Mouse (Mus musculus) adrenal gland, postnatal 36 days (tissue): Measurements from ENCODE around the gene Scg2. TPM values are rescaled to one million over a fixed set of nuclear protein-coding genes. Genes with fewer than 3 reads are reported as not detected.
A peak's percentile ranks its signal among the peaks of the same experiment; 100 is the strongest.

Source experiments
- DNase-seq, 2 experiments: peaks; one replicate each; pipeline ENCODE4 v3.0.0; 2021; ENCODE audit warnings: mixed read lengths in 1 of 2
- long read RNA-seq, 2 experiments: library from polyadenylated mRNA; stranded (forward); transcript quantifications; one replicate each; pipeline ENCODE4 v2.0.0; 2021; ENCODE audit warnings: borderline sequencing depth in 2 of 2
- total RNA-seq, 2 experiments: library from RNA; stranded (reverse); gene quantifications; 2 replicates each; pipeline ENCODE4 v1.2.3; 2021

Scg2 gene
- 100 to 1,000 TPM; 548 to 688 TPM for total RNA-seq
- long read RNA-seq, experiment 1, transcript Scg2-201 (2 exons, 2,515 nt), result major isoform, 352 of 847 reads
- long read RNA-seq, experiment 1, transcript Scg2-202 (3 exons, 2,317 nt), result minor isoform, 345 of 847 reads
- long read RNA-seq, experiment 1, partial matches to known transcripts, result 13 of 847 reads
- long read RNA-seq, experiment 1, other reads (novel, unspliced or antisense), result 137 of 847 reads
- long read RNA-seq, experiment 2, transcript Scg2-202 (3 exons, 2,317 nt), result major isoform, 315 of 645 reads
- long read RNA-seq, experiment 2, transcript Scg2-201 (2 exons, 2,515 nt), result minor isoform, 287 of 645 reads
- long read RNA-seq, experiment 2, partial matches to known transcripts, result 6 of 645 reads
- long read RNA-seq, experiment 2, other reads (novel, unspliced or antisense), result 37 of 645 reads

DNA sequence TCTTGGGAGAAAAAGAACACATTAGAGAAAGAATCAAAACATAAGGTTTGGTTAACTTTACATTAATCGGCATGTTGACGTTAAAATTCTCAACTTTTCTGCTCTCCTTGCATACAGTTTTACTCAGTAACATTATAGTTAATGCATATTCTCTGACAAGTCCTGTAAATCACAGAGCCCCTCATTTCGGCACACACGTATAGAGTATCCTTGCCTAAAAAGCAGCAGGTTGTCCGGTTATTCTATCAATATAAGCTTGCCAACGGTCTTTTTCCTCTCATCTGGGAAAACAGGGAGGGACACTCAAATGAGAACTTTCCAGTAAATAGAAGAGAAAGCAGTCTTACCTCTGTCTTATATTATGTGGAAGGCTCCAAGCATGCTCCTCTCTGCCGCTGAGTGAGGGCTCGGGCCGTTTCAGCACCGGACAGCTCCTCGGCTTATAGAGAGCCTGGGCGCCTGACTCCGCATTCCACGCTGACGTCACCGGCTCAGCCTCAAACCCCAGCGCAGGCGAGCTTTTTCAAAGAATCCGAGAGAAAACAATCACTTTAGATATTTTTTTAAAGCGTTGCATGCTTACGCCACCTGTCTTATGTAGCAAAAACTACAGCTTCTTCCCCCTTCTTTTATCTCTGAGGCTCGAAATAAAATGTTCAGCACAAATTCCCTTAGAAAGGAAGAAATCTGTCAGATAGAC lies at the start of gene Scg2:
Scg2 (minus strand) TSS at position 512 of the 700 bp plus-strand sequence.
- DNase-seq, result peak; percentile 87 to 88

DNA sequence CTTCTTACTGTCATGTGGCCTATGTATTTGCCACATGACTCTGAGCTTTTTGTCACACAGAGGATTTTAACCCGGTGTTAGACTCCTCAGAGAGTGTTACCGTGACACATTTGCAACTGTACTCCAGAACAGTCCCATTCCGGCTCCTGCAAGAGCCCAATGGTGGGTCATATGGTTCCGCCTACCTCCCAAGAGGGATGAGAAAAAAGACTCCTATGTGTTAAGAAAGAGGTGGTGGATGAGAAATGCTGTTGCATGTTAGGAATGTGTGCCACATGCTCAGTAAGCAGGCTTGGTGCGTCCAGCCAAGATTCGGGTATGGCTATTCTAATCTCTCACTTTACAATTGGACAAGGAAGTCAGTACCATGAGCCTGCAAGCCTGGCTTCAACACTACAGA lies 45.6 kb upstream of the Scg2 start:
- no peak for DNase-seq

DNA sequence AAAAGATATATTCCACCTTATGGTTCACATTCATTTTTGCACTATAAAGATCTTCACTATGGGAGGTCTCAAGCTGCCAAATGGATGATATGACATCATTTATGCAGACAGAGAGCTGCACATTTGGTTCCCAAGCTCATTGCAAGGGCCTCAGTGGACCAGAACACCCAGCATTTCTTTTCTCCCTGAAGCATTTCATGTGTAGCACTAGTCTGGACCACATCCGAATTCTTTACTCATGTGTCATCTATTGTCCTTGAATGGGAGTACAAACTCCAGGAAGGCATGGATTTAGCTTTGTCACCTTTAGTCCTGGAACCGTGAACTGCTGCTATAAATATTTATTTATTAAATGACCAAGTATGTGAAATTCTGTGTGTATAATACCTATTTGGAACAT lies 30.9 kb upstream of the Scg2 start:
- DNase-seq, result no peak

DNA sequence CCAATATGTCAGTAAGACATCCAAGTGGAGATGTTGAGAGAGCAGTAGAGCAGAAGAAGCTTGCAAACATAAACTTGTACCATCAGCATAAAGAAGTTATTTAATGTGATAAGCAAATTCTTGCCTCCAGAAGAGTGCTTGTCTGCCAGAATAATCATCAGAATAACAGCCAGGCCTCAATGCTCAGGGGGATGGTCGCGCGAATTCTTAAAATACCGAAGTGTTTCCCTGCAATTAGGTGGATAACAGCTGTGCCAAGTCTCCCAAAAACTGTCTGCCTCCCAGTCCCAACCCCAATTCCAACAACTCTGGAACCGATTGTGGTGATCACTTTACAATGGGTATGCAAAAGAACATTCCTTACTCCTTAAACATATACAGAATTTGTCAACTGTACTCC lies 30.0 kb upstream of the Scg2 start:
- no peak for DNase-seq

DNA sequence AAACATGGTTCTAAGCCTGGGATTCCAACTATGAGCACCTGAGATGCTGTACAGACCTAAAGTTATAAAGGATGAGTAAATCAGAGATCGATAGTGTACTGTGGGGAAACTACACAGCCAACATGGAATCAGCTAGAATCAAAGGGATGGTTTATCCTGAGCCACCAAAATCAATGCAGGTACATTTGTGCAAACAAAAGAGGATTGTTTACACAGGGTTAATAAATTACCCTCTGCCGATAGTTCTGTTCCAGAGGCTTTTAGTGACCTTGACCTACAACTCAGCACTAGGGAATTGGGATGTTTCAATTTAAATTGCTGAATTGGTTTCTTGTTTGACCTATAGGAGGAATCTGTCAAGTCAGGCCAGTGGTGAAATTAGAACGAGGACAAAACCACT lies 26.7 kb upstream of the Scg2 start:
- no peak for DNase-seq

DNA sequence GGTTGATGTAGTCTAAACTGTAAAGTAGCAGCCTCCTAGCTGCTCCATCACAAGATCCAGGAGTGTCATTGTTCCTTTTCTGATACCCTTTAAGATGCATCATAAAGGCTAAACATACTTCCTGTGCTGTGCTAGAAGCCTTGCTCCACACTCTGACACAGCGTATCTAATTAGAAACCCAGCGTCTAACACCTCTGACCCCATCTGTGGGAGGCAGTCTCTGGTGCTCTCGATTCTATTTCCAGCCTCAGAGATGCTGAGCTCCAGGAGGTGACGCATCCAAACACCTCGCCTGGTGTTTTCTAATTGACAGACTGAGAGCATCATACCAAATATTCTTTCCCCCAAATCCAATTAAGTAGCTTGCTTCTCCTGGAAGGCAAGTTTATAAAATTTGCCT lies 18.6 kb upstream of the Scg2 start:
- no peak for DNase-seq

DNA sequence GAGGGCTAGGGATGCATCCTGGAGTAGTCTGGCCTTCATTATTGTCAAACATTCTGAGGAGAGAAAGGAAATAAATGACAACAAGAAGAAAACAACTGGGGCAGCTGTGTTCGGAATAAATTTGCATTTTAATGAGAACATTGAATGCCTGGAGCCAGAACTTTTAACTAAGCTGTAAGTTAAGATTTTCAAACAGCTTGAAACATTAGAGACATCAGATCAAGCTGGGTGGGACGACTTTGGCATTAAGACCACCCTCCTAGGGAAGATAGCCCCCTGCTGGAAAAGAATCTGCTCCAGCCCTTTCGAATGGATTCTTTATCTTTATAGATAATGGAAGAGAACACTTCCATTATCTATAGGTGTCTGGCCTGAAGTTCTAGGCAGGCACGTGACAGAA lies 14.2 kb upstream of the Scg2 start:
- DNase-seq, result no peak

DNA sequence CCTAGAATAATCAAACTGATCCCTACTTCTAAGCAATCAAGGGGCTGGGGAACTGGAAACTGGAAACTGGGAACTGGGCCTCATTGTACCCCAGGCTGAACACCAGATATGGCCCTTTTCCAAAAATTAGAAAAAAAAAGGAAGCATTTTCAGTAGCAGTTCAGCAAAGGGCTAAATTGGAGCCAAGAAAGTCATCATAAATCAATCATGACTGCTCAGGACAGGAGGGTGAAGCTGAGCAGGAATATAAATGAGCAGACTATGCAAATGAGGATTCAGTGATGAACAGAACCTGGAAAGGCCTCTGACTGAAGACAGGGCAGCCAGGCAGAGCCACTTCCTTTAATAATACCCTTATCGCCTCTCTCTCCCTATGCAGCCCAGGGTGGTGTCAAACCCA lies 12.4 kb upstream of the Scg2 start:
- no peak for DNase-seq

DNA sequence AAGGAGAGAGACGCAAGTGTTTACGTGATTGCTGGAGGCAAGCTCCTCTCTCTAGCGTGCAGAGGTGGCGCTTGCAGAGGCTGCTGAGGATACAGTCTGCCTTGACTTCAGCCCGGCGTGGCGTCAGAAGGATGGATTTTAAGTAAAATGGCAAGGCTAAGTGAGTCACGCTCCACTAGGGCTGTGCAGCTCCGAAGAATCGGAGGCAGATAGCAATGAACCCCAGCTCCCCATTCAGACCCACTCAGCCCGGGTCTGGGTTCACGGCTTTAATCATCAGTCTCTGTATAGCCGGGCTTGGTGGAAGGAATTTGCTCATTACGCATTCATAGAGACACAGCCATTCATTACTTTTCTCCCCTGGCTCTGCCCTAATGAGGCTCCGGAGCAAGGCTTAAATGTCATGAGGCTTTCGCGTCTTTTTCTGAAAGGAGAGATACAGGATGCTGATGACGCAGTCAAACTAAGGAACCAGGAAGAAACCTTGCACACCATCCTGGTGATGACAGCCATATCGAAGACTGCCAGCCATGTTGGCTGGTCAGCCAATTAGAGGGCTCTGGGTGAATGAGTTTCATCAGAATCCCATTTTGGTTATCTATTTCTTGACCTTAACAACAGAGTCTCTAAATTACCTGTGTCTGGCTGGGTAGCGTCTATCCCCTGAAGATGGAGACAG lies 10.6 kb upstream of the Scg2 start:
- DNase-seq, result no peak

DNA sequence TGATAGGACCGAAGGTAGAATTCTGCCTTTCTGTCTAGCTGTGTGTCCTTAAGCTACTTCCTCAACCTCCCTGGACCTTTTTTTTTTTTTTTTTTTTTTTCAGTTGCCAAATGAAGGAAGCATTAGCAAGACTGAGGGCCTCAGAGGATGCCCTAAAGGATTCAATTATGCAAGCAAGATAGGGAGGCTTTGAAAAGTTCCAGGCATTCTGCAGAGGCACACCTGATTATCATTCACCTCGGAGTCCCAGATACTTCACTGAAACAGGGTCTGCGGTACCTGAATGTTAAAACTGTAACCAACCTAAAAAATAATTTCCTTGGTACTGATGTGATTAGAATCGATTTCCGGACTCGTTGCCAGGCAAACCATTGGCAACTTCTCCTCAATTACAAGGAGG lies 10.0 kb upstream of the Scg2 start:
- no peak for DNase-seq

DNA sequence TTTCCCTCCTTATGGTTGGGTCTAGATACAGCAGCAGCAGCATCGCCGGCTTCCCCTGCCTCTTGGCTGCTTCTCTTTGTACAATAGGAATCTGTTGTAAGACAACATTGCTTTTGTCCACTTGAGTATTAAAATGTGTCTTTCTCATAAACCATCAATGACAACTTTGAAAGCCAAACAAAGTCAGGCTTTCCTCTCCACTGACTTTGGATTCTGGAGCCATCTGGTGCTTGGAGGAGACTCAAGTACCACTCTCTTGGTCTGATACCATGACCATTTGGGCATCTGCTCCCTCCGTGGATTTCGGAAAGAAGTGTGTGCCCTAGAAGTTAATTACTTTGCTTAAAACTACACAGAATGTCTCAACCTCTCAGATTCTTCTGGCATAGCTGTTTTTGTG lies 5.7 kb upstream of the Scg2 start:
- no peak for DNase-seq

DNA sequence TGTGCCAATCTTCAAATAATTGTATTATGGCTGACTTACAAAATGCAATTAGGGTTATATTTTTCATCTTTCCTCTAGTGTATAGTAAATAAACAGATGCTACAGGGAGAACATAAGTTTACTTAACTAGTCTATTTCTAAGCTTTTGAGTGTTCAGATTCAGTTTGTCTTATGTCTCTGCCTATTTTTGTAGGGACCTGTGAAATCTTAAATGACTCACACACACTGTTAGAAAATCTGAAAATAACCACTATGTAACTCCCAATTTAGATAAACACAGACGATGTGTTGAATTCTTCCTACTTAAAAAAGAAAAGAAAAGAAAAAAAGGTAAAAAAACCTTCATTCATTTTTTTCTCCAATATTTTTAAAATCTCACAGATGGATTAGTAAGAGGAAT lies 2.2 kb downstream of the Scg2 start:
- no peak for DNase-seq

DNA sequence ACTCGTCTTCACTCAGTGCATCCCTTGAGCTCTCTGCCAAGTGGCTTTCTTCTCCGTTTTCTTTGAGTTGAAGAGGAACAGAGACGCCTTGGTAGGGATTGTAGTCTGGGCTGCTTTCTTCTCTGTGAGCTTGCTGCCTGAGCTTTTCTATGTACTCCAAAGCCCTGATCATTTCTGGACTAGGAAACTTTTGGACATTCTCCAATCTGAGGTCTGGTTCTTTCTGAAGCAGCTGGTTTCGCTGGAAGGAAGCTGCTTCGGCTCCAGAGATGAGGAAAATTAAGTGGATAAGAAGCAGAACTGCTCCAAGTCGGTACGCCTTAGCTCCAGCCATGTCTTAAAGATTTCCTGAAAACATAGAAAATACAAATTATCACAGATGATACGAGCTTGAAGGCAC lies 3.2 kb downstream of the Scg2 start:
- no peak for DNase-seq

DNA sequence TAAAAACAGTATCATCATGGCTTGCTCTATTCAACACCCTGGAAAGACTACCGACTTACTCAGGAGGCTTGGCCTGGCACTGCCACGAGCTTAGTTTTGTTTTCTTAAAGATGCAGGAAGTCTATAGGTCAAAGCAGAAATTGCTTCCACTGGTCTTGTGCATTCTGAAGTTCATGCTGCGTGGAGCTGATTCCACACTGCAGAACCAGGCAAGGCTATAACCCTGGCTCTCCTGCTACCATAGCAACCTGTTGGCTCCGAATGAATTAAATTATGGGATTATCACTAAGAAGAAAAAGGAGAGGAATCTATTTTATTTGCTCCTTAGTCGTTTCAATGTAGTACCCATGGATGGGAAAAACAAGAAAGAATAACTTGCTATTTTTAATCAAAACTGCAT lies 10.9 kb downstream of the Scg2 start:
- DNase-seq, result no peak

DNA sequence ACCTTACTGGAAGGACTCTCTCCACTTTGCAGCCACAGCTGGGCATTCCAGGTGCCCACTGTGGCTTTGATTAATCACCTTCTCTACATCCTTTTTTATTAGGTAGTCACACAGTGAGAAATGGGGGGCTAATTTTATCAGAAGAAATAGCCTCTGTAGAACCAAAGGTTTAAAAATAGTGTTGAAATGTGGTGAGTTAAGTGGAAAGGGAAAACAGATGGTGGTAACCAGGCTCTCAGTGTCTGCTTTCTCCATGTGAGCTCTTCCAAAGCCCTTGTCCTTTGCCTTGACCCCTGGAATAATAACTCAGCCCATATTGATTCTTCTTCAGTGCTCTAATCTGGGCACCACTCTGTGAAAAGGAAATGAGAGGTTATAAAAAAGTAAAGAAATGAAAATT lies 24.4 kb downstream of the Scg2 start:
- DNase-seq, result no peak

DNA sequence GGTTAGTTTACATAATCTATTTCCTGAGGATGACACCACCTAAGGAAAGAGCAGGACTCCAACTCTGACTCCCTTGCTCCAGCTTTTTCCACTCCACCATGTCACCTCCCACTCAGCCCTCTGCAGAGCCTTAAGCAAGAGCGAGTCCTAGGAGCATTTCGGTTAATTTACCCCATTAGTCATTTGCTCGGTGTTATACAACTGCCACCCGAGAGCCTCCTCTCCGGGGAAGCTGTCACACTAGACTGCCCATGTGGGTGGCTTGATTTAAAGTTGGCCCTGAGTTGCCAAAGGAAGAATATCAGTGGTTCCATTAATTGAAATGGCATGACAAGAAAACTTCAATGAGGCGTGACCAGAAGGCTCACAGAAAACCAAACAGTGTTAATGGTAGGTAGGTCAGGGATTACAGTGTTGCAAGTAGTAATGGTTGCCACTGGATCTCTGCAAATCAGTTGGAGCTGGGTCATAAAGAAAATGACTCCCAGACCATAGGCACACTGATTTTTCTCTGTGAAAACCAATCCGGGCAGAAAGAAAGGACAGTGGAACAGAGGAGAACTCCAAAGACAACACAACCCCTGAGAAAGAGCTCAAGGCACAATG lies 33.5 kb downstream of the Scg2 start:
- no peak for DNase-seq

DNA sequence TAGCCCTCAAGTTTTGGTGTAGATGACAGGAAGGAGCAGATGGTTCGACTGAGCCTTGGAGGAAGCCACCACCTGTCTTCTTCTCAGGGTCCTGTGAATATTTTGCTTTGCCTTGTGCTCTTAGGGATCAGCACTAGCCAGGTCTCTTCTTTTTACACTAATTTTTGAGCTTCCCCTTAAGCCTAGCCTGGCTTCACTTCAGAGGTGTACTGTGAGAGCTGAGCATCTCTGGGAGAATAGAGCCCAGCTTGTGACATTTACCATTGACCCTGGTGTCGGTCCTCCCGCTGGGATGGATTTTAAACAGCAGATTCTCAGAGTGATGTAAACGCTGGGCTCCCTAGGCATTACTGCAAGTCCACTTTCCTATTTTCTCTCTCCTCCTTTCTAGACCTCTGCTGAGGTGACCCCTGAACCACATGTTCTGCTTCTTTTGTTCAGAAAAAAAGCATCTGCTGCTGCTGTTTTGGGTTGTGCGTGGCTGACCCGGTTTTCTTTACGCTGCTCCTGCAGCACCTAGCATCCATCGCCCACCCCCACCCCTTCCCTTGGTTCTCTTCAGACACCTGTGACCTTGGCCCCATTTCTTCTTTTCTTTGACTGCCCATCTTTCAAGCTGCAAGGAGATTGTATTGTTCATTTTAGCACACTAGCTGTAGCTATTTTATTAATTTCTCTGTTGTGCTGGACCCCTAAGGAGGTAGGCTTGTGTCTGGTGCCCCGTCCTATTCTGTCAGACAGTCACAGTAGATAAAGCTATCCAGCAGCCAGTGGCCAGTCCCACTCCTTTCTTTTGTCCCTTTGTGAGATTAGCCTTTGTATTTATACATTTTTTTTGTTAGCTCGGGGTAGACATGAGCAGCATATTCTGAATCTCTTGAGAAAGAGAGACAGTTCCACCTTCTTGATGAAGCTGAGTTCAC lies 38.6 kb downstream of the Scg2 start:
- DNase-seq, result no peak

DNA sequence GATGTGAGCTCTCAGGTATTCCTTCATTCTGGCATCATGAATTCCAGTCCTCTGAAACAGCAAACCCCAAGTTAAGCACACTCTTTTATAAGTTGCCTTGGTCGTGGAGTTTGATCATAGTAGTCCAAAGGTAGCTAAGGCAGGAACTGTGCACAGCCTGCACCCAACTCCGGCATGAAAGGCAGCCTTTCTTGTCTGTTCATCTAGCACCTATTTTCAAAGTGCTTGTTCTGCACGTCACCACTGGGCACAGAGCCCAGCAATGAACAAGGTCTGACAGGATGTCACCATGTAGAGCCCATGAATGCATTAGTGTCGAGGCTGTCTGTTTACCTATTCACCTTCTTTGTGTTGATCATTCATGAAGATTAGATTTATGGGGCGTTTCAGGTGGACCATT lies 39.6 kb downstream of the Scg2 start:
- no peak for DNase-seq
